Mouse (Mus musculus): ENCODE data around the gene Arhgef10l. TPM values are rescaled to one million over a fixed set of nuclear protein-coding genes. Genes with fewer than 3 reads are reported as not detected.

The Arhgef10l gene
- polyA plus RNA-seq, 1 experiment: 29.2 TPM

GRCm38 (mm10) chr4:140637269-140637668 is 28.5 kb downstream of the Arhgef10l start:
- no peak for DNase-seq (ENCODE audit: extremely low spot score in 1 of 2, low spot score in 1 of 2)

GRCm38 (mm10) chr4:140636312-140636996 is 29.4 kb downstream of the Arhgef10l start:
- no peak for DNase-seq (ENCODE audit: extremely low spot score in 1 of 2, low spot score in 1 of 2)

GRCm38 (mm10) chr4:140634861-140635388 is 30.9 kb downstream of the Arhgef10l start:
- DNase-seq (ENCODE audit: extremely low spot score in 1 of 2, low spot score in 1 of 2): no peak

- DNase-seq (ENCODE audit: extremely low spot score in 1 of 2, low spot score in 1 of 2): no peak
Measured at GRCm38 (mm10) chr4:140631276-140631849, 34.4 kb downstream of the Arhgef10l start.

DNA sequence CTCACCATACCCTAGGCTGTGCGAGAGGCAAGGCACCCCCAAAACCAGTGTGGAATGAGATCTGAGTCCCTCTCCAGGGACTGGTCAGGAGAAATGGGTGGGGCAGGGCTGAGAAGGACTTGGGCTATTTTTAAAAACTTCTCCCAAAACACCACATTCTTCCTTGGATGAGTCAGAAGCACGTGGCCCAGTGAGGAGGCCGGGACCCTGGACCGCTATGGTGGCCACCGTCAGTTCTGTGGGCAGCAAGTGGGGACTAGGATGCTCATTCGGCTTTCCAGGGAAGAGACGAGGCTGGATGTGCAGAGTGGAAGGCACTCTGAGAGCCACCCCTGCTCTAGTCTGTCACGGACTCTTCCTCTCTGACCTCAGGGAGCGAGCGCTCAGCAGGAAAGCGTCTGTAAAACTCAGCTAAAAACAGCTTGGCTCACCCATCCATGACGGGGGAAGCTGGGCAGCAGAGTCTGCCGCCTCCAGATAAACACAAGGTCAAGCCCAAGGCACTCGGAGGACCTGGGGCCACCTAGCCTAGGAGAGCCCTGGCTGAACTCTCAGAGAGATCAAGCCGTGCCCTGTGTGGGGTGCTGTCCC is 35.1 kb downstream of the Arhgef10l start:
- peak in 1 of 2 experiments; percentile 48 for DNase-seq (ENCODE audit: extremely low spot score in 1 of 2, low spot score in 1 of 2)

DNA sequence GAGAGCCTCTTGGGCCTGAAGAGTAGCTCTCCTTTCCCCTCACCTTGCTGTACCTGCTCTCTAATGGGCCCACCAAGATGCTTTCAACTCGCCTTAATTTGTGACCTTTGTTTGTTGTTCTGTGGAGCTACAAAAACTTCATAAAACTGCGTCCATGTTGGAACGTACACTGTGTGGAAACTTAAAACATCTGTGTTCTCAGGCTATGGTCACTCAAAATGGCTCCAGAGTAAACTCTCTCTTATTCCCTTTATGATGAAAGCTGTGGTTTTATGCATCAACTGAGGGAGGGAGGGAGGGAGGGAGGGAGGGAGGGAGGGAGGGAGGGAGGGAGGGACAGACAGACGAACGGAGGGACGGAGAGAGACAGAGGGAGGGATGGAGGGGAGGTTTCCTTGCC is 35.7 kb downstream of the Arhgef10l start:
- DNase-seq (ENCODE audit: extremely low spot score in 1 of 2, low spot score in 1 of 2): no peak

DNA sequence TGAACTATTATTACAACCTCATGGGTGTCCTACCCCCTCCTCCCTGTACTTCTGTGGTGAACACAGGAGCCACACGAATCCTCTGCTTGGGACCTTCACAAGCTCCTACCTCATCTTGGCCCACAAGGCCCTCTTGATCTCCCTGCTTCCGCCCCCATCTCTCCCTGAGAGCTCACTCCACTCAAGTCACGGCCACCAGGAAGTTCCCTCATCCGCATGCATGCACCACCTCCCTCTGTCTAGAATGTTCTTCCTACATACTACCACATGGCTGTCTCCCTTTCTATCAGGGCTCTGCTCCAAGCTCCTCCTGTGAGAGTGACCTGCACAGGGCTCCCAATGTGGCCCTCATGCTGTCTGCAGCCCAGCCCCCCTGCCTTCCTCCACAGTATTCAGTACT is 36.8 kb downstream of the Arhgef10l start:
- DNase-seq (ENCODE audit: extremely low spot score in 1 of 2, low spot score in 1 of 2): no peak

DNA sequence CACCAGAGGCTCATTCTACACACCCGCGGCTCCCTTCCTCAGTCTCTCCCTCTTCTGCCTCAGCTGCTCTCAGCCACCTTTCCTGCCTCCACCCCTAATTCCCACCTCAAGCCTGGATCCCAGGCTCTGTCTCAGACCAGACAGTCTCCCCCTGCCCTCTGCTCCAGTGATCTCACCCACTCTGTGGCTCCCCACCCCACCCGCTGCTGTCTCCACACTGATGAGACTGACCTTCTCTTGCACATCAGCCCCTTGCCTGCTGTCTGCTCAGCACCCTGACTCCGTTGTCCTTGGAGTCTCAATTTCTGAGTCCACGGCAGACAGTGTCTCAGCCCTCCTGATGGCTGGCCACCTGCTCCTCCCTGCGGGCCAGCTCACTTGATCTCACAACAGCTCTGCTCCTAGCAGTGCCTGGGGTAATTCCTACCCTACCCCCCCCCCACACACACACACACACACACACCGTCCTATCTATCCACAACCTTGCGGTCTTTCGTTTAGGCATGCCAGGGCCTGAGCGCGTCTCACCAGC is 37.3 kb downstream of the Arhgef10l start:
- DNase-seq (ENCODE audit: extremely low spot score in 1 of 2, low spot score in 1 of 2): no peak

- no peak for DNase-seq (ENCODE audit: extremely low spot score in 1 of 2, low spot score in 1 of 2)
Measured at GRCm38 (mm10) chr4:140625651-140626525, 39.9 kb downstream of the Arhgef10l start.

- peak; percentile 41 to 48 for DNase-seq (ENCODE audit: extremely low spot score in 1 of 2, low spot score in 1 of 2)
Measured at GRCm38 (mm10) chr4:140624468-140625176, 41.2 kb downstream of the Arhgef10l start.

DNA sequence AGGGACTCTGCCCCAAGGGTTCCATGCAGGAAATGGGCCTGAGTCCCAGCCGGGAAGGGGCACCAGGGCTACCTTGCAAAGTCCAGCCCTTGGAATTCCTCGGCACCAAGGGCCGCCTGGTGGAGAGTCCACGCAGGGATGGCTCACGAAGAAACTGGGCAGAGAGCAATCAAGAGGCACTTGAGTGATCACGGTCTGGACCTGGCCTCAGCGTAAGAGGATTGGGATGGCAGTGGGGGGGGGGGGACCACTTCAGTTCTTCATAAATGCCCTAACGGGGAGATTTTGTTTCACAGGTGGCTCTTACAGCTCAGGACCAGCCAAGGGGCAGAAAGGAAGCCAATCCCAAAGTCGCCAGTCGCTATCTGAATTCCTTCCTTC is 41.7 kb downstream of the Arhgef10l start:
- no peak for DNase-seq (ENCODE audit: extremely low spot score in 1 of 2, low spot score in 1 of 2)

DNA sequence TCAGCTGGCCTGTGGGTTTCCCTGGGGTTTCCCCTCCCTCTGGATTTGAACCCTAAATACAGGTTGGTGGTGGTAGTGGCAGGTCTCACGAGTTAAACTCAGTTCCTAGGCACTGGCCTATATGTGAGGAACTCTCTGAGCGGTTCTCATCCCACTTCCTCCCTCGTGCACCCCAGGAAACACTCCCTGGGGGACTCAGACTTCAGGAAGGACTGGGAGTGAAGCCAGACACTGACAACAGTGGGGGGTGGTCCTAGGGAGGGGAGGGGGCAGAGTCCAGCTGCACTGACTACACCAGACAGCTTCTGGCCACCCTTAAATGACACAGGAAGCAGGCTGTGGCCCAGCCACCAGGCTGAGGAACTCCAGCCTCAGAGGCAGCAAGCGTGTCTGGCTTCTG is 43.0 kb downstream of the Arhgef10l start:
- no peak for DNase-seq (ENCODE audit: extremely low spot score in 1 of 2, low spot score in 1 of 2)

- no peak for DNase-seq (ENCODE audit: extremely low spot score in 1 of 2, low spot score in 1 of 2)
Measured at GRCm38 (mm10) chr4:140620496-140620895, 45.3 kb downstream of the Arhgef10l start.

GRCm38 (mm10) chr4:140617391-140618385 is 48.1 kb downstream of the Arhgef10l start:
- no peak for DNase-seq (ENCODE audit: extremely low spot score in 1 of 2, low spot score in 1 of 2)

DNA sequence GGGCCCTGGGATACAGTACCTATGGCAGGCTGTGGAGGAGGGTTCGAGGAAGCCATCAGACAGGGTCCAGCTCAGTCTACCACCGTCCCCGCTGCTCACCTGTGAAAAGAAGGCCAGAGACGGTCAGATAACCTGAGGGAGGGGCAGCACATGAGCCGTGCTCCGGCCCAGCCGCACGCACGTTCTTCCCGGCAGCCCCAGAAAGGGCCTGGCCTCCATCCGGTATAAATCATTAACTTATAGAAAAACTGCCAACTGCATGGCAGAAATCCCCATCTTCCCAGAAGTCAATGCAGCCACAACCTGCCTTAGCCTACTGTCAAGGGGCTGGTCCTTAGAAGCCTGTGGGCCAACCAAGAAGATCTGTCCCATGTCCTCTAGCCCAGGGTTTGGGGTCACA is 48.9 kb downstream of the Arhgef10l start:
- no peak for DNase-seq (ENCODE audit: extremely low spot score in 1 of 2, low spot score in 1 of 2)

GRCm38 (mm10) chr4:140616196-140616595 is 49.6 kb downstream of the Arhgef10l start:
- no peak for DNase-seq (ENCODE audit: extremely low spot score in 1 of 2, low spot score in 1 of 2)

DNA sequence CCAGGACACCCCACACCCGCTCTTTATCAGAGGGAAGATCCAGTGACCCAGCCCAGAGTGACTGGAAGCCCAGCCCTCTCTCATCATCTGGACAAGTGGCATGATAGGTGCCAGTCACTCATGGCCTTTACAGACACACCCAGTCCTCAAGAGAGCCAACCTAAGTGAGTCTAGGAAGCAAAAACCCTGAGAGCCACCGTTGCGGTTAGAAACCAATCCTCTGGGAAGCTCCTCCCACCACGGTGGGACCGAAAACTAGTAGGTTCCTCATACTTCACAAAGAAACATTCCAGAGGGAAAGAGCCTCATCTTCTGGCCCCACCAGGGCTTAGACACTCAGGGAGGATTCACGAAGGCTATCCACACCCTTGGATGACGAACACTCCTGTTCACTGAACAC is 50.0 kb downstream of the Arhgef10l start:
- DNase-seq (ENCODE audit: extremely low spot score in 1 of 2, low spot score in 1 of 2): no peak

DNA sequence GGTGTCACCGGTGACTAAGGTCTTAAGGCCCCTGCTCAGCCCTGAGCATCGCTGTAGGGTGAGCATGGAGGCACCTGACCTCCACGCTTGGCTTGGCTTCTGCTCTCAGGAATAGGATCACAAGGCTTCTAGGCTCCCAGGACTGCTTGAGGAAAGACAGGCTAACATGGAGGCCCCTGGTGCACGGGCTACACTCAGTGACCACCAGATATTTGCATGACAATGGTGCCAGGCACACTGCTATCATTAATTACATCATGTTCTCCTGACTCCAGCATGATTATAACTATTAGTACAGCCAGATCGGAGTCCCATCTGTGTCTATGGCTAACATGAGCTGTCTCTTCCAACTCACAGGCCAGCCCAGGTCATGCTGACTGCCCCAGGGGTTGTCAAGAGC is 51.3 kb downstream of the Arhgef10l start:
- no peak for DNase-seq (ENCODE audit: extremely low spot score in 1 of 2, low spot score in 1 of 2)

- no peak for DNase-seq (ENCODE audit: extremely low spot score in 1 of 2, low spot score in 1 of 2)
Measured at GRCm38 (mm10) chr4:140614145-140614544, 51.7 kb downstream of the Arhgef10l start.

Data from frontal cortex, adult 2 months (tissue).